Mouse (Mus musculus) ES-Bruce4 (cell line): ENCODE measurements around the gene Zdhhc1.

Experiments
- CTCF ChIP-seq: IDR thresholded peaks from one replicate; pipeline ENCODE4 v1.8.1; 2011; ENCODE audit warnings: low read depth, low read length
- EP300 ChIP-seq: IDR thresholded peaks from 2 replicates; pipeline ENCODE4 v1.6.1; 2011; ENCODE audit warnings: low read depth, low read length; ENCODE audit not compliant: insufficient read depth
- POLR2A ChIP-seq: IDR thresholded peaks from one replicate; pipeline ENCODE4 v1.8.1; 2011; ENCODE audit warnings: low read length; ENCODE audit not compliant: insufficient read depth

DNA sequence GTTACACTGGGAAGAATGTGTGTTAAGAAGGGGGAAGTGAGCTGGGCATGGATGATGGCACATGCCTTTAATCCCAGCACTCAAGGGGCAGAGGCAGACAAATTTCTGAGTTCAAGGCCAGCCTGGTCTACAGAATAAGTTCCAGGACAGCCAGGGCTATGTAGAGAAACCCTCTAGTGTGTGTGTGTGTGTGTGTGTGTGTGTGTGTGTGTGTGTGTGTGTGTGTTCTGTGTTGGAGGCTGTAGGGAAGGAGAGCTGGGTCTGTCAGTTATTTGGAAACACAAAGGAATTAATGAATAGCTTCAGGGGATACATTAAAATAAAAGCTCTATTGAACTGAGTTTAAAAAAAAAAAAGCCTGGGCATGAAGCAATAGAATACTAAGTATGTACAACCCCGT, 45.7 kb downstream of the Zdhhc1 start:
- TF ChIP-seq CTCF (no peak), POLR2A (no peak), EP300 (no peak)
